Mouse (Mus musculus): ENCODE data around the gene Enox1.

GRCm38 (mm10) chr14:77483076-77483475 lies 326.5 kb downstream of the Enox1 start:
- TF ChIP-seq ZNF384 (IDR thresholded peaks at IDR 0.05; ENCODE audit: low read depth, low read length) (no peak), CHD2 (IDR thresholded peaks at IDR 0.05; ENCODE audit: low read depth, low read length) (no peak)
